Mouse (Mus musculus): Measurements from ENCODE around the gene Kng1. TPM values are rescaled to one million over a fixed set of nuclear protein-coding genes. Genes with fewer than 3 reads are reported as not detected.

Gene Kng1
- total RNA-seq, 2 experiments from 2014 or later: not detected

DNA sequence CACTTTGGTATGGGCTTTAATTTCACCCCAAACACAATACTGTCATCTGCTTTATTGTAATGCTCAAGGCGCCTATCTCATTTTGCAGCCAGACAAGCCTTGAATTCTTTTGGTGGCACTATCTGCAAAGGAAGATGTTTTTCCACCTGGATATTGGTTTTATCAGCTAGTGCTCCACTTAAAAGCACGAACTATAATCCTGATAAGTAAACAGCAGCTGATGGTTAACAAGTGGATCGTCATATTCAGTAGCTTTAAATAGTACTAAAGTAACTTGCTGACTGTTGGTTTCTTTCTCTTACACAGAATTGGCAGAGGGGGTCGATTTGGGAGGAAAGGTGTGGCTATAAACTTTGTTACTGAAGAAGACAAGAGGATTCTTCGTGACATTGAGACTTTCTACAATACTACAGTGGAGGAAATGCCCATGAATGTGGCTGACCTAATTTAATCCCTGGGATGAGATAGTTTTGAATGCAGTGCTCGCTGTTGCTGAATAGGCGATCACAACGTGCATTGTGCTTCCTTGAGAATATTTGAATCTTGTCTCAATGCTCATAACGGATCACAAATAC lies 55.3 kb downstream of the Kng1 start:
- DNase-seq: no peak
- intact Hi-C loops (cut with DNase I): no loop called here

DNA sequence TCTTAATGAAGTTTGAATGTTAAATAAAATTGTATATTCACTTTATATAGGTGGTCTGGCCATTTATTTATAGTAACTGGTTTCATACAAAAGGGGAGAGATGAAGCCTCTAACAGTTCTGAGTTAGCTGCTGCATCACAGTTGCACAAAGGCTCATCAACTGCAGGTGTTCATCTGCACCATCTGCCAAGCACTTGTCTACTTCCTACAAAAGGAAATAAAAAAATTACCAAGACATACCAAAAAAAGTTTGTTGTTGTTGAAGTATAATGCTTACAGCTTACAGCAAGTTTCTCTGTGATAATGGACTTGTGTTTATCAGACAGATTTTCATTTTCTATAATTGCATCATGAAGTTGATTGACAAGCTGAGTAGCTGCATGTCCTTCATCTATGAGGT lies 56.2 kb downstream of the Kng1 start:
- no peak for DNase-seq
- intact Hi-C loops (cut with DNase I): no loop called here

DNA sequence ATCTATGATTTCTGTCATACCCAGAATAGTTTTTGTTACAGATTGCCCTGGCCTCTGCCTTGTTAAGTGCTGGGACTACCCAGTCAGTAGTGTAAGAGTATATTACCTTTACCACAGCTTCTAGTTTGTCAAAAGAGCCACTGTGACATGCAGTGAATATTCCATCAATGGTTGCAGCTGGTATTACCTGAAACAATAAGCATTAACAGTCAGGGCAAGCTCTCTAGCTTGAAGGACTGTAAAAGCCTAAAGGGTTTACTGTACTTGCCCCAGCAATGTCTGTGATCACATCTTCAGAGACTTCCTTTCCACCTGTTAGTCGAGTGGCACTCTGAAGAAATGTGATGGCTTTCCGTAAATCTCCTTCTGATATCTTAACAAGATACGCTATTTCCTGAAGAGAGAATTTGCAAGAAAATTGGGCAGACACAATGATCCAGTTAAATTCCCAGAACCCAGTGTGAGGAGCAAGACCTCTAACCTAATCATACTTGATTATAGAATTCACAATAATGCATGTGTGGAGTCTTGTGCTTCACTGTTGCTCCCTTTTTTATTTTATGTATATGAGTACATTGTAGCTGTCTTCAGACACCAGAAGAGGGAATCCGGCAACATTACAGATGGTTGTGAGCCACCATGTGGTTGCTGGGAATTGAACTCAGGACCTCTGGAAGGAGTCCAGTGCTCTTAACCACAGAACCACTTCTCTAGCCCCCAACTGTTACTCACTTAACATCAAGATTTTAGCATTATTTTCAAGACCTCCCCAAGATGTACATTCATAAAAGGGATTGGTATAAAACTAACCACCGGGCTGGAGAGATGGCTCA lies 56.9 kb downstream of the Kng1 start:
- intact Hi-C loops (cut with DNase I): no loop called here
- no peak for DNase-seq

DNA sequence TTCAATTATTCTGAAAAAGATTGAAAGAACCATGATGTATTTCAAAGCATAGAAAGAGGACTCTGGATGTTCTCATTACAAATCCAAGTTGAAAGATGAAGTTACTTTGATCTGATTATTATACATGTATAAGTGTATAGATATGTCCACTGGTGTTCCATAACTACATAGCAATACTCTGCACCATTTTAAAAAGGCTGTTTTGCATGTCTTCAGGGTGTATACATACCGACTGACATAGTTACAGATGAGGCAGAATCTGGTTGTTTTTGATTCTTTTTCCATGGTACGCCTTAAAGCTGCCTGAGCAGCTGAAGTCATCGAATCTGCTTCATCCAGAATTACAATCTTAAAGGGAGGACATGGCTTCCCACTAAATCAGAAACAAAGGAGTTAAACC lies 57.8 kb downstream of the Kng1 start:
- intact Hi-C loops (cut with DNase I): no loop called here
- DNase-seq: no peak

DNA sequence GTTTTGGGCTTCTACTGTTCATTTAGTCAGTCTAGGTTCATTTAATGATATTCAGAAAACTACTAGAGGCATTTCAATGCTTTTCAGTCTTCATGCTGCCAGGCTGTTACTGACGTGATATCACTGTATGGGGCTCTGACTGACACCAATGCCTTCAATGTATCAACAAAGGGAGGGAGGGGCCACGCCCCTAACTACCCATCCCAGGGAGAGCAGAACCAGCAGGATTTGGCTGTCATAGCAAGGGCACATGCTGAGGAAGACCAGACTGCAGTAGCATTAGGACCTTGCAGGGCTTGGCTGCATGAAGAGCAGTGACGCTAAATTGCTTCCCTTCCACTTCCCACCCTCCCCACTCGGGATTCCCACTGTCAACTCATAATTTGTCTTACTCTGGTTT lies 59.5 kb downstream of the Kng1 start:
- intact Hi-C loops (cut with DNase I): no loop called here
- no peak for DNase-seq

DNA sequence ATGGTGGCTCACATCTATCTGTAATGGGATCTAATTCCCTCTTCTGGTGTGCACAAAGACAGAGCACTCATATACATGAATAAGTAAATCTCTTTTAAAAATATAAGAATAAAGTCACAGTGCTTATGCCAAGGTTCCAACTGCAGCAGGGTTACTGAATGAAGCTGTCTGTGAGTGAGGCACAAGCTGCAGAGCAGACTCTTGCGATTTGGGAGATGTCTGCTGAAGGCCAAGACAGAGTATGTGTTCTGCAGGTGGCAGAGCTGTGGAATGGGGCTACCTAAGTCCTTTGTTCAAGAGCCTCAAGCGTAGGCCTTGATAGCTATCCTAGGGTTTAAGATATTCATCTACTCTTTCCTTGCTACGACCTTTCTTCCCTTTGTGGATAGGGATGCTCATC lies 64.8 kb downstream of the Kng1 start:
- intact Hi-C loops (cut with DNase I): no loop called here
- no peak for DNase-seq

DNA sequence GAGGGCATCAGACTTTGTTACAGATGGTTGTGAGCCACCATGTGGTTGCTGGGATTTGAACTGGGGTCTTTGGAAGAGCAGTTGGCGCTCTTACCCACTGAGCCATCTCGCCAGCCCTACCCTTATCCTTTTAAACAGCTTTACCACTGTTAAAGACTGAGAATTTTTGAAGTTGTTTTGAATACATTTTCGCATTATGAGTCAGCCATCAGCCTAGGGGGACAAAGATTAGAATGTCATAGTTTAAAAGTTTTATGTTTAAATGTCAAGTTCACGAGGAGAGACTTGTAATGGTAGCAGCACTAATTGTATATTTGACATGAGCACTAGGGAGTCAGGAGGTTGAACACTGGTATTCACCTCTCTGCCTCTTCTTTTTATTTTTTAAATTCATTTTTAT lies 65.4 kb downstream of the Kng1 start:
- no peak for DNase-seq
- intact Hi-C loops (cut with DNase I): no loop called here

DNA sequence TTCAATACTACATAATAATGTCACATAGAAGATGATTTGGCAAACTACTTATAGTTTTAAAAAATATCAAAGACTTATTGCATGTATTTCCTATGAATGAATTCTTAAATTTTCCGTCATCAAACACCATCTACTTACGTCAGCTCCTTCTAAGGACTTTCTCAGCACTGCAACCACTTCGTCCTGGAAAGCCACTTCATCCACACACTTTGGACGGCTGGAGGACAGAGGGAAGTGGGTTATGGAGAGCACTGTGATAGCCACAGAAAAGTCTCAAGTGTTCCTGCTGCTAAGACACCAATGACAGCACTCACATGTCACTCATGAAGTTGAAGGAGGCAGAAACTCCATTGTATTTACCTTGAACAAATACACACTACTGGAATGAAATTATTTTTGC lies 66.7 kb downstream of the Kng1 start:
- DNase-seq: no peak
- intact Hi-C loops (cut with DNase I): no loop called here

DNA sequence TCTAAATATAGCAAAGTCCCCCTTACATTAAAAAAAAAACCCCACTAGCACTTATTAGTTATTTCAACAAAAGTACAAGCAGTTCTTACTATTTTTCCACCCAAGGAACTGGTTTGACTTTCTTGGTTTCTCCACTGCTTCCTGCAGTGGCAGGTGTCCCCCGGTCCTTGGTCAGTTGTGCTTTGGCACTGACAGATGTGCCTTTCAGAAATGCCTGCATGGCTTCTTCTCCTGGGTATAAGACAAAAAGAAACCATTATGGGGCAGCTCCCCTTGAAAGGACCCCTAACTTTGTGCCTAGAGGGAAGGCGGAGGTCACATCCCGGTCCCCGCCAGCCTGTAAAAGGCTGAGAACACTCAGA lies 69.6 kb downstream of the Kng1 start:
- intact Hi-C loops (cut with DNase I): no loop called here
- DNase-seq: no peak

DNA sequence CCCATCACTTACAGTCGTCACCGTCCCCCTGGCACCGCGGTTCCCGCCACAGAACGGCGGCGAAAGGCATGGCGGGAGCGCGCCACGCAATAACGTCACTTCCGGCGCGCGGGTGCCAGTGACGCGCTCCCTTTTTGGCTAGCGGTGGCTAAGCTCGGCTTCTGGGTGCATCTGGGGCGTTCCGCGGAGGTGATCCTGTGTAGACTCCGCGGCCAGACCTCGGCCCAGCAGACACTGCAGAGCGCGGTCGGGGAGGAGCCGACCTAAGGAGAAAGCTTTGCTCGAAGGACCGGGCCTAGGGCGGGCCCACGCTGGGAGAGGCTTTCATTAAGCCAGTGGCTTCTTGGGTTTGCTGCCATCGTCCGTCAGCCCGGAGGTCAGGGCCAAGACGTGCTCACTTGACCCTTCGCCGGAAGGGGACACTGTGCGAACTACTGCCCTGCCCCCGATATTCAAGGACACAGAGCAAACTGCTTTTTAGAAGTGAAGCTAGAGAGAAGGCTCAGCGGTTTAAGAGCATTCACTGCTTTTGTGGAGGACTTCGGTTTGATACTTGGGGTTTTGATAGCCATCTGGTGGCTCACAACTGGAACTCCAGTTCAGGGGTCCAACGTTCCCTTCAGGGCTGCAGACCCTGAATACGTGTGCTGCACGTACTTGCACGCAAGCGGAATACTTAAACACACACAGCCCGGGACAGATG lies 70.2 kb downstream of the Kng1 start, which contains the start of gene Rfc4:
Gene Rfc4 (minus strand): TSS at position 65 of the 703 bp plus-strand sequence.
- intact Hi-C loops (cut with DNase I): no loop called here
- DNase-seq: peak; percentile 93

DNA sequence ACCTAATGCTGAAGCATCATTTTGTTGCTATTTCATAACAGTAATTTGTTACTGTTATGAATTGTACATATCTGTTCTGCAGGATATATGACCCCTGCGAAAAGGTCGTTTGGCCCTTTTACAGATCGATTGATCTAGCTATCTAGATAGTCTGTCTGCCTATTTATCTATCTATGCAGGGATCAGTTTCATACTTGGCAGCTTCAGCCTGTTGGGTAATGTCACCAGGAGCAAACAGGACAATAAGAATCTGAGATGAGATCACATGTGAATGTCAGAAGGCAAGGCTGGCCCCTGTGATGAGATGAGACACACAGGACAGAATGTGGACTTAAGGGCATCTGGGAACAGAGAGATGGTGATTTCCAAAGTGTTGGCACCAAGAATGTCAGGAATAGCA lies 72.6 kb downstream of the Kng1 start:
- DNase-seq: no peak
- intact Hi-C loops (cut with DNase I): no loop called here

Small RNA genes within 50 kb of the gene (microRNA-seq; reads per million reads assigned to microRNA genes)
- 0.90 reads per million for gene Gm49346

Other genes starting within 250 kb of the Kng1 start
- not detected for gene Crygs, start 246.3 kb upstream of the Kng1 start, total RNA-seq (2021)
- gene Tbccd1, start 200.2 kb upstream of the Kng1 start, total RNA-seq (2021): 10 to 100 TPM; 10.9 to 11.8 TPM
- gene Dnajb11, start 200.0 kb upstream of the Kng1 start, total RNA-seq (2021): 10 to 100 TPM; 59.3 to 61.4 TPM
- not detected for gene Ahsg, start 166.6 kb upstream of the Kng1 start, total RNA-seq (2021)
- gene Fetub, start 139.5 kb upstream of the Kng1 start, total RNA-seq (2021): not detected
- not detected for gene Hrg, start 106.8 kb upstream of the Kng1 start, total RNA-seq (2021)
- gene Kng2, start 28.4 kb upstream of the Kng1 start, total RNA-seq (2021): not detected
- gene Eif4a2, start 49.6 kb downstream of the Kng1 start, total RNA-seq (2021): 100 to 1,000 TPM; 666 to 672 TPM
- gene Rfc4, start 69.9 kb downstream of the Kng1 start, total RNA-seq (2021): 10 to 100 TPM in 1 of 2 experiments, 1 to 10 TPM in 1; 9.7 to 11.5 TPM
- gene Adipoq, start 88.7 kb downstream of the Kng1 start, total RNA-seq (2021): not detected
- 10 to 100 TPM; 19.1 to 23.2 TPM for gene St6gal1, start 166.9 kb downstream of the Kng1 start, total RNA-seq (2021)

All from left cerebral cortex, postnatal 4 days (tissue).